Mouse (Mus musculus): ENCODE data around the gene Gm10135. TPM values are rescaled to one million over a fixed set of nuclear protein-coding genes. Genes with fewer than 3 reads are reported as not detected.
"Not testable (repeated sequence)": the region's sequence is repeated elsewhere in the genome, so short reads cannot be mapped to it uniquely, and the experiment has no call there.

Gene Gm10135
- polyA plus RNA-seq, 1 experiment from 2014 or later: not detected

DNA sequence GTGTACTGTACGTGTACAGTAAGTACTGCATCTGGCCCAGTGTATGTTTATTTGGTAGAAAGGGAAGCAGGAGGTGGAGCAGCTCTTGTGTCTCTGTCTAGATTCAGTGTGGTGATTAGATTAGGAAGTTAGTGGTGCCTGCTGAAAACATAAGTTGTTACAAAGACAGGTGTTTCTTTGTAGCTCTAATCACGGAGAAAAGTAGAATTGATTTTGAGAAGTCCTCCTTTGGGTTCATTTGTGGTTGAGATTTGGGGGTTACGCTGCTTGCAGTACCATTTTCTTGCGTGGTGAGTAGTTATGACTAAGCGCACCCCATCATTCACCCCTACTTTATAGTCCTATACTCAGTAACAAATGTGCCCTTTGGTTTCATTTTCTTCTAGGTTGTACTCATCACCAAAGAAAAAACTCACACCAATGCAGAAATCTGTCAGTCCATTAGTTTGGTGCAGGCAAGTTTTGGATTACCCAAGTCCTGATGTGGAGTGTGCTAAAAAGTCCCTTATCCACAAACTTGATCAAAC lies 33.5 kb downstream of the Gm10135 start:
- H3K27me3 ChIP-seq (ENCODE audit: control insufficient read depth, insufficient read depth, low read depth, low read length): no peaks in the 10 kb centered on the region
- peaks cover 3% of the 10 kb centered on the region; the same call in 1 of the 2 replicates for H3K4me1 ChIP-seq (replicated peaks; ENCODE audit: control insufficient read depth, insufficient read depth, low read length)
- no peak overlapping the region for H3K27ac ChIP-seq (ENCODE audit: low read length)
- H3K4me2 ChIP-seq (ENCODE audit: low read depth, low read length): no peak overlapping the region
- no peaks in the 10 kb centered on the region for H3K36me3 ChIP-seq (ENCODE audit: control insufficient read depth, insufficient read depth, low read length)
- no peaks in the 10 kb centered on the region for H3K9me3 ChIP-seq (ENCODE audit: control insufficient read depth, low read length)
- no peak overlapping the region for H3K4me3 ChIP-seq (ENCODE audit: low read length)
- WGBS: 80% methylated on average over 5 of the region's 5 CpGs
- H3K9ac ChIP-seq (ENCODE audit: low read length): no peak overlapping the region
- no peak for ATAC-seq (ENCODE audit: low read depth)

DNA sequence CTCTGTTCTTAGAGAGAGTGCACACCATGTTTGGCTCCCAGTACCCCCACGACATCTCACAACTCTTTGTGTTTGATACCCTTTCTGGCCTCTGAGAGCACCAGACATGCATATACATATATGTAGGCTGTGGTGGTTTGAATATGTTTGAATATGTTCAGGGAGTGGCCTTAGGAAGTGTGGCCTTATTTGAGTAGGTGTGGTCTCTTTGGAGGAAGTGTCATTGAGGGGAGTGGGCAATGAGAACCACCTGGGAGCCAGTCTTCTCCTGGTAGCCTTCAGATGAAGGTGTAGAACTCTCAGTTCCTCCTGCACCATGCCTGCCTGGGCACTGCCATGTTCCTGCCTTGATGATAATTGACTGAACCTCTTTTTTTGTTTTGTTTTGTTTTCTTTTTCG lies 35.2 kb downstream of the Gm10135 start:
- Histone ChIP-seq H3K27me3 (ENCODE audit: control insufficient read depth, insufficient read depth, low read depth, low read length) (no peaks in the 10 kb centered on the region), H3K36me3 (ENCODE audit: control insufficient read depth, insufficient read depth, low read length) (no peaks in the 10 kb centered on the region), H3K4me1 (replicated peaks; ENCODE audit: control insufficient read depth, insufficient read depth, low read length) (peaks cover 3% of the 10 kb centered on the region; the same call in 1 of the 2 replicates), H3K27ac (ENCODE audit: low read length) (no peak overlapping the region), H3K9ac (ENCODE audit: low read length) (no peak overlapping the region), H3K4me2 (ENCODE audit: low read depth, low read length) (no peak overlapping the region), H3K9me3 (ENCODE audit: control insufficient read depth, low read length) (no peaks in the 10 kb centered on the region), H3K4me3 (ENCODE audit: low read length) (no peak overlapping the region)
- ATAC-seq (ENCODE audit: low read depth): no peak
- 98% methylated on average over 2 of the region's 2 CpGs for WGBS

DNA sequence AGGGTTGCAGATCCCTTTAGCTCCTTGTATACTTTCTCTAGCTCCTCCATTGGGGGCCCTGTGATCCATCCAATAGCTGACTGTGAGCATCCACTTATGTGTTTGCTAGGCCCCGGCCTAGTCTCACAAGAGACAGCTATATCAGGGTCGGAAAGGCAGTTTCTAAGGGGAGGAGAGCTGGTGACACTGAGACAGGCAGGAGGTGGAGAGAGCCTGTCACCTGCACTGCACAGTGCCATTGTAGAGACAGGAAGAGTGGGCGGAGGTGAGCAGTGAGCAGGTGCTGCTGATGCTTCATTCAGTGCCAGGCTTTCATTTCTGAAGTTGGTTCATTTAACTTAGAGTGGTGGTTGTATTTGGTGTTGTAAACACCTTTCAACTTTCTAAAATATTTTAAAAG lies 36.1 kb downstream of the Gm10135 start:
- H3K9ac ChIP-seq (ENCODE audit: low read length); H3K27me3 ChIP-seq (ENCODE audit: control insufficient read depth, insufficient read depth, low read depth, low read length); H3K4me3 ChIP-seq (ENCODE audit: low read length); ATAC-seq (ENCODE audit: low read depth); H3K36me3 ChIP-seq (ENCODE audit: control insufficient read depth, insufficient read depth, low read length); H3K4me1 ChIP-seq (replicated peaks; ENCODE audit: control insufficient read depth, insufficient read depth, low read length); H3K27ac ChIP-seq (ENCODE audit: low read length); H3K9me3 ChIP-seq (ENCODE audit: control insufficient read depth, low read length); H3K4me2 ChIP-seq (ENCODE audit: low read depth, low read length): not testable (repeated sequence)
- 91% methylated on average over 3 of the region's 3 CpGs for WGBS

DNA sequence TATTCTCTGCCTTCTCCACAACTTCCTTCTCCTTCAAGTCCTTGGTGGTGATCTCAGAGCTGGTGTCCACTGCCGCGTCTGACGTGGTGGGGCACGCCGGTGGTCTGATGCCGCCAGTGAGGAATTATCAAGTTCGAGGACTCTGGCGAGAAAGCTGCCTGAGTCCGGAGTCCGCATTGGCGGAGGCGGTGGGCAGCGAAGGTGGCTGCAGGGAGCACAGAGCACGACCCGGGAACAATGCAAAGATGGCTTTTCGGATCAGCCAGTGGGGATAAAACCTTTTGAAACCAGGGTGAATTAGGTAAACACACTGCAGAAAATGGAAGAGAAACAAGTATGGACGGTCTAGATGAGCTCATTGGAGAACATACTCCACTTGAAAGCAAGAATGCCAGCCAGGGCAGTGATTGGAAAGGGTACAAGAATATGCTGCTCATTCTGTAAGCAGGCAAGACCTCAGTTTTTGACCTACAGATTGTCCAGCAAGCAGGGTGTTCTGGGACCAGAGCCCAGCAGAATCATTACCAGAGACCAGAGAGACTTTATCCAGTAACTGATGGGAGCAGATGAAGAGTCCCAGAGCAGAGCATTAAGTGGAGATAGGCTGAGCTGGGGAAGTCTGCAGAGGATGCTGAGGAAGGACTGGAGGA lies 41.4 kb downstream of the Gm10135 start:
- Histone ChIP-seq H3K27ac (ENCODE audit: low read length) (no peak overlapping the region), H3K27me3 (ENCODE audit: control insufficient read depth, insufficient read depth, low read depth, low read length) (no peaks in the 10 kb centered on the region), H3K4me3 (ENCODE audit: low read length) (no peak overlapping the region), H3K9ac (ENCODE audit: low read length) (no peak overlapping the region), H3K4me2 (ENCODE audit: low read depth, low read length) (no peak overlapping the region), H3K9me3 (ENCODE audit: control insufficient read depth, low read length) (no peaks in the 10 kb centered on the region), H3K36me3 (ENCODE audit: control insufficient read depth, insufficient read depth, low read length) (no peaks in the 10 kb centered on the region), H3K4me1 (replicated peaks; ENCODE audit: control insufficient read depth, insufficient read depth, low read length) (no peaks in the 10 kb centered on the region)
- ATAC-seq (ENCODE audit: low read depth): no peak
- 91% methylated on average over 17 of the region's 17 CpGs for WGBS

DNA sequence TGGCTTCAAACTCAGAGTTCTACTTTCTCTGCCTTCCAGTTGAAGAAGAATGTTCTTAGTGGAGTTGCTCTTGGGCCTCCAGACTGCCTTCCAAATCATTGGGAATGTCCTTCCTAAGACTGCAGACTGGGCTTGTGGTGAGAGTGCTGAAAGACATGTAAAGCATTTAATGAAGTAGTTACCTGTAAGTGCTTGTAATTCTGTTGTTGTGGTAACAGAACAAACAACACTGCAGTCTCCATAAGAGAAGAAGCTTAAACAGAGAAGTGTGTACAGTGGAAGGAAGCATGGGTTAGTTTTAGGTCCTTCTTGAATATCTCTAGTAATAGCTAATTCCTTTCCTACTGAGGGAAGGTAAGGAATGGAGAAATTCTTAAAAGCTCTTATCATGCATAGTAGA lies 47.4 kb downstream of the Gm10135 start:
- no peaks in the 10 kb centered on the region for H3K9me3 ChIP-seq (ENCODE audit: control insufficient read depth, low read length)
- H3K27me3 ChIP-seq (ENCODE audit: control insufficient read depth, insufficient read depth, low read depth, low read length): no peaks in the 10 kb centered on the region
- peaks cover 3% of the 10 kb centered on the region; the same call in 1 of the 2 replicates for H3K4me1 ChIP-seq (replicated peaks; ENCODE audit: control insufficient read depth, insufficient read depth, low read length)
- no peak overlapping the region for H3K4me2 ChIP-seq (ENCODE audit: low read depth, low read length)
- H3K4me3 ChIP-seq (ENCODE audit: low read length): no peak overlapping the region
- no peak overlapping the region for H3K9ac ChIP-seq (ENCODE audit: low read length)
- no peak for ATAC-seq (ENCODE audit: low read depth)
- no peaks in the 10 kb centered on the region for H3K36me3 ChIP-seq (ENCODE audit: control insufficient read depth, insufficient read depth, low read length)
- H3K27ac ChIP-seq (ENCODE audit: low read length): no peak overlapping the region

DNA sequence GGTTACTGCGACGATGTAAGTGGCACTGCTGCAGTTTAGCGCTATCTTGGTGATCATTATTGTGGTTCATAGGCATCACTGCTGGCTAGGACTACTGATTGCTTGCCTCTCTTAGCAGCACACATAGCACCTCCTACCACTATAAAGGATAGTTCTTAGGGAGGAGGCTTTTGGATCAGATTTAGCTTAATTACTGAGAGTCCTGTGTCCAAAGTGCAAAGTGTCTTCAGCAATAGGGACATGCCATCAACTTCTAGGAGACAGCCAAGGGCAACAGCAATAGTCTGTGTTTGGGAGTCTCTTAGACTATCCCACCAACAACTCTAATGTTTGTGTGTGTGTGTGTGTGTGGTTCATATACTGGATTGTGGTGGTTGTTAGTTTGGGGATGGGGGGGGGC lies 51.7 kb downstream of the Gm10135 start:
- Histone ChIP-seq H3K27me3 (ENCODE audit: control insufficient read depth, insufficient read depth, low read depth, low read length) (no peaks in the 10 kb centered on the region), H3K4me2 (ENCODE audit: low read depth, low read length) (no peak overlapping the region), H3K9me3 (ENCODE audit: control insufficient read depth, low read length) (no peaks in the 10 kb centered on the region), H3K36me3 (ENCODE audit: control insufficient read depth, insufficient read depth, low read length) (no peaks in the 10 kb centered on the region), H3K4me3 (ENCODE audit: low read length) (no peak overlapping the region), H3K9ac (ENCODE audit: low read length) (no peak overlapping the region), H3K4me1 (replicated peaks; ENCODE audit: control insufficient read depth, insufficient read depth, low read length) (peaks cover 3% of the 10 kb centered on the region; the same call in 1 of the 2 replicates), H3K27ac (ENCODE audit: low read length) (no peak overlapping the region)
- no peak for ATAC-seq (ENCODE audit: low read depth)
- WGBS: 91% methylated on average over 3 of the region's 3 CpGs

DNA sequence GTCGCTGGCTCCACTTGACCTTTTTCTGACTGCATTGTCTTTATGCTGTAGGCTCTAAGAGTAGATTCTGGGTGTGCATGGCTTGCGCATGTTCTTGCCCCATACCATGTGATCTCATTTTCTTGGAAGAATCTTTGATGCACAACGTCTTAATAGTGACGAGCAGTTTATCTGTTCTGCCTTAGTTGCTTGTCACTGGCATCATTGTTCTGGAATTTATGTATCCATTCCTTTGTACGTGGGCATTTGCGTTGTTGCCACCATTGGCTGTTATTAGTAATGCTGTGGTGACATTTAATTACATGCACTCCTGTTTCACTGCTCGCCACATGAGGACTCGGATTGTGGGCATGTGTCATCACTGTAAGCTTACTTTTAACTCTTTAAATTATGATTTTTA lies 53.3 kb downstream of the Gm10135 start:
- no peaks in the 10 kb centered on the region for H3K36me3 ChIP-seq (ENCODE audit: control insufficient read depth, insufficient read depth, low read length)
- no peak overlapping the region for H3K27ac ChIP-seq (ENCODE audit: low read length)
- no peak for ATAC-seq (ENCODE audit: low read depth)
- peaks cover 14% of the 10 kb centered on the region for H3K4me1 ChIP-seq (replicated peaks; ENCODE audit: control insufficient read depth, insufficient read depth, low read length)
- H3K9ac ChIP-seq (ENCODE audit: low read length): no peak overlapping the region
- no peak overlapping the region for H3K4me2 ChIP-seq (ENCODE audit: low read depth, low read length)
- H3K4me3 ChIP-seq (ENCODE audit: low read length): no peak overlapping the region
- 87% methylated on average over 8 of the region's 8 CpGs for WGBS
- no peaks in the 10 kb centered on the region for H3K27me3 ChIP-seq (ENCODE audit: control insufficient read depth, insufficient read depth, low read depth, low read length)
- H3K9me3 ChIP-seq (ENCODE audit: control insufficient read depth, low read length): no peaks in the 10 kb centered on the region

DNA sequence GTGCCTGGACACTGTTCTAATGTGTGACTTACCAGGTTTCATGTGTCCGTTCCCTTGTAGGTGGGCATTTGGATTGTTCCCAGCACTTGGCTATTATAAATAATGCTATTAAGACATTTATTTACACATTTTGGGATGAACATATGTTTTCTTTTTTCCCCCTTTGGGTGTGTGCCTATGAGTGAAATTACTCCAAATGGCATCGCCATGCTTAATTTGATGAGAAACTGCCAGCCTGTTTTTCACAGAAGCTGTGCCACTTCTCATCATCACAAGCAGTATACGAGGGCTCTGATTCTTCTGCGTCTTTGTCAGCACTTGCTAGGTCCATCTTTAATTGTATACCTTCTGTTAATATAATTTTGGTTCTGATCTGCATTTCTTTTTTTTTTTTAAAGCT lies 54.1 kb downstream of the Gm10135 start:
- ATAC-seq (ENCODE audit: low read depth): no peak
- Histone ChIP-seq H3K36me3 (ENCODE audit: control insufficient read depth, insufficient read depth, low read length) (no peaks in the 10 kb centered on the region), H3K4me1 (replicated peaks; ENCODE audit: control insufficient read depth, insufficient read depth, low read length) (peaks cover 19% of the 10 kb centered on the region), H3K4me2 (ENCODE audit: low read depth, low read length) (no peak overlapping the region), H3K4me3 (ENCODE audit: low read length) (no peak overlapping the region), H3K9me3 (ENCODE audit: control insufficient read depth, low read length) (no peaks in the 10 kb centered on the region), H3K9ac (ENCODE audit: low read length) (no peak overlapping the region), H3K27ac (ENCODE audit: low read length) (no peak overlapping the region), H3K27me3 (ENCODE audit: control insufficient read depth, insufficient read depth, low read depth, low read length) (no peaks in the 10 kb centered on the region)
- 88% methylated on average over 4 of the region's 4 CpGs for WGBS

DNA sequence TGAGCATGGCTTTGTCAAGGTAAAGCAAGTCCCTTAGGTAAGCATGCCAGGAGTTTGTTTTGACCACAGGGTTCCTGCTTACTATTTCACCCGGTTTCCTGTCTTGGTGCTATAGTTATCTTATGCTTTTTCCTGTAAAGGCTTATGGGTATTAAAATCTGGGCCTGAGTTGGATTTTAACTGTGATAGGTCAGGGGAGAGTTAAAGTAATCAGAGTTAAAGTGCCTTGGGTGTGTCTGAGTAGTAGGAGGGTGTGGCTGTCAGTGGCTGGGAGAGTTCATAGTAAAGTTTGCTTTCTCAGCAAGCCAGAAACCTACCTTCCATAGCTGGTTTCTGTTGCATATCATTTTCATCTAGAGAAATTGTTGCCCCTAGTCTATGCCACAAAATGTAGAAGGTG lies 57.7 kb downstream of the Gm10135 start:
- H3K4me1 ChIP-seq (replicated peaks; ENCODE audit: control insufficient read depth, insufficient read depth, low read length): peaks cover 24% of the 10 kb centered on the region
- ATAC-seq (ENCODE audit: low read depth): no peak
- WGBS: 16% methylated on average over 1 of the region's 1 CpGs
- H3K36me3 ChIP-seq (ENCODE audit: control insufficient read depth, insufficient read depth, low read length): no peaks in the 10 kb centered on the region
- H3K4me3 ChIP-seq (ENCODE audit: low read length): peak overlapping the region; percentile 81; the same call in 1 of the 2 replicates
- H3K9me3 ChIP-seq (ENCODE audit: control insufficient read depth, low read length): no peaks in the 10 kb centered on the region
- no peaks in the 10 kb centered on the region for H3K27me3 ChIP-seq (ENCODE audit: control insufficient read depth, insufficient read depth, low read depth, low read length)
- peak overlapping the region; percentile 36; the same call in 1 of the 2 replicates for H3K27ac ChIP-seq (ENCODE audit: low read length)
- no peak overlapping the region for H3K9ac ChIP-seq (ENCODE audit: low read length)
- H3K4me2 ChIP-seq (ENCODE audit: low read depth, low read length): peak overlapping the region; percentile 89
